Mouse (Mus musculus): ENCODE data around the gene Zcchc7. TPM values are rescaled to one million over a fixed set of nuclear protein-coding genes. Genes with fewer than 3 reads are reported as not detected.
A peak's percentile ranks its signal among the peaks of the same experiment; 100 is the strongest.

The Zcchc7 gene
- polyA plus RNA-seq, 1 experiment from 2014 or later: 37.8 TPM

GRCm38 (mm10) chr4:44970612-44971110 is 215.0 kb downstream of the Zcchc7 start:
- Histone ChIP-seq H3K9ac (no peak overlapping the region), H3K4me2 (replicated peaks) (no peak overlapping the region), H3K4me3 (no peak overlapping the region), H3K9me3 (no peaks in the 10 kb centered on the region), H3K36me3 (no peaks in the 10 kb centered on the region), H3K27me3 (no peaks in the 10 kb centered on the region), H3K4me1 (no peaks in the 10 kb centered on the region), H3K27ac (no peak overlapping the region)
- no peak for ATAC-seq (ENCODE audit: insufficient number of reproducible peaks, insufficient read depth, low FRiP score, low TSS enrichment)
- 17% methylated on average over 10 of the region's 10 CpGs for WGBS

GRCm38 (mm10) chr4:44973450-44973849 is 217.8 kb downstream of the Zcchc7 start:
- Histone ChIP-seq H3K4me3 (0 out of 2 replicates have a peak overlapping the region, but pooled peaks have one; percentile 4), H3K36me3 (no peaks in the 10 kb centered on the region), H3K4me1 (no peaks in the 10 kb centered on the region), H3K9ac (no peak overlapping the region), H3K27ac (no peak overlapping the region), H3K9me3 (no peaks in the 10 kb centered on the region), H3K4me2 (replicated peaks) (peak overlapping the region; percentile 27), H3K27me3 (no peaks in the 10 kb centered on the region)
- no peak for ATAC-seq (ENCODE audit: insufficient number of reproducible peaks, insufficient read depth, low FRiP score, low TSS enrichment)
- WGBS: 16% methylated on average over 9 of the region's 9 CpGs

- H3K4me1 ChIP-seq: no peaks in the 10 kb centered on the region
- ATAC-seq (ENCODE audit: insufficient number of reproducible peaks, insufficient read depth, low FRiP score, low TSS enrichment): no peak
- no peaks in the 10 kb centered on the region for H3K27me3 ChIP-seq
- H3K9me3 ChIP-seq: no peaks in the 10 kb centered on the region
- no peak overlapping the region for H3K27ac ChIP-seq
- no peaks in the 10 kb centered on the region for H3K36me3 ChIP-seq
- H3K4me2 ChIP-seq (replicated peaks): peak overlapping the region; percentile 27
- H3K9ac ChIP-seq: no peak overlapping the region
- WGBS: 54% methylated on average over 14 of the region's 14 CpGs
- H3K4me3 ChIP-seq: 0 out of 2 replicates have a peak overlapping the region, but pooled peaks have one; percentile 4
These were observed 218.2 kb downstream of the Zcchc7 start for GRCm38 (mm10) chr4:44973871-44974270.

GRCm38 (mm10) chr4:44974331-44974730 is 218.7 kb downstream of the Zcchc7 start:
- Histone ChIP-seq H3K4me3 (no peak overlapping the region), H3K9me3 (no peaks in the 10 kb centered on the region), H3K9ac (no peak overlapping the region), H3K4me2 (replicated peaks) (no peak overlapping the region), H3K27ac (no peak overlapping the region), H3K36me3 (no peaks in the 10 kb centered on the region), H3K27me3 (no peaks in the 10 kb centered on the region), H3K4me1 (no peaks in the 10 kb centered on the region)
- ATAC-seq (ENCODE audit: insufficient number of reproducible peaks, insufficient read depth, low FRiP score, low TSS enrichment): no peak
- WGBS: 77% methylated on average over 8 of the region's 8 CpGs

- 74% methylated on average over 6 of the region's 6 CpGs for WGBS
These were observed 220.4 kb downstream of the Zcchc7 start for GRCm38 (mm10) chr4:44976026-44976615.

DNA sequence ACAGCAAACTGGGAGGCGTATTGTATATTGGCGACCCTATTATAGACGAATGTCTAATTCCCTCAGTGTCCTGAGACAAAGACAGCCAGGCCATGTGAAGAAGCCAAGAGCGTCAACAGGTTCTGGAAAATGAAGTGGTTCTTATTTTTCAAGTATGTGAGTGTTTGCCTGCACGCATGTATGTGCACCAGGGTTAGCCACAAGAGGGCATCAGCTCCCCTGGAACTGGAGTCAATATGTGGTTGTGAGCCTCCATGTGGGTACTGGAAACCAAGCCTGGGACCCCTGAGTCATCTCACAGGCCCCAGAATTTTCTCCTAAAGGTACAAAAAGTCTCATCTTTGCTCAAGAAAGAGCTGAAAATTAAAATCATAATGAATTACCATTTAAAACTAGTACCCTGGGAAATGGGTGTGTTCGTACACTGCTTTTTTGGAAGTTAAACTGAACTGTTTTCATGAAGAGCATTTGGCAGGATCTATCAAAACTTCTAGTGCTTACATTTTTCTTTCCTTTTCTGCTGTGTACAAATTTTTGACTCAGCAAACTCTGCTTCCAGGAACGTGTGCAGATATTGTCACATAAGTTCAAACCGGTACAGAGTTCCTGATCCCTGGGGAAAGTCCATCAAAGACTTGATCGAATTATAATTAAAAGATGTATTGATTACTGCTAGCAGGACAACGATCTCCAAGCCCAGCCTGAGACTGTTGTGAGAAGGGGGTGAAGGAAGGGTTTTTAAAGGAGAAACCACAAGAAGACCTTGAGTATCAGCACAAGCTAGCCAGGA is 221.4 kb downstream of the Zcchc7 start:
- Histone ChIP-seq H3K27ac (no peak overlapping the region), H3K4me1 (peaks cover 7% of the 10 kb centered on the region; the same call in 1 of the 2 replicates), H3K36me3 (no peaks in the 10 kb centered on the region), H3K9me3 (no peaks in the 10 kb centered on the region), H3K27me3 (no peaks in the 10 kb centered on the region), H3K9ac (no peak overlapping the region), H3K4me2 (replicated peaks) (no peak overlapping the region), H3K4me3 (no peak overlapping the region)
- WGBS: 85% methylated on average over 10 of the region's 10 CpGs
- no peak for ATAC-seq (ENCODE audit: insufficient number of reproducible peaks, insufficient read depth, low FRiP score, low TSS enrichment)

More at GRCm38 (mm10) chr4:44976026-44976615, 220.4 kb downstream of the Zcchc7 start:
- no peak overlapping the region for H3K9ac ChIP-seq
- H3K27me3 ChIP-seq: no peaks in the 10 kb centered on the region
- H3K9me3 ChIP-seq: no peaks in the 10 kb centered on the region
- no peaks in the 10 kb centered on the region for H3K36me3 ChIP-seq
- no peak for ATAC-seq (ENCODE audit: insufficient number of reproducible peaks, insufficient read depth, low FRiP score, low TSS enrichment)
- H3K27ac ChIP-seq: no peak overlapping the region
- H3K4me1 ChIP-seq: peaks cover 3% of the 10 kb centered on the region; the same call in 1 of the 2 replicates
- no peak overlapping the region for H3K4me2 ChIP-seq (replicated peaks)
- no peak overlapping the region for H3K4me3 ChIP-seq

GRCm38 (mm10) chr4:44978175-44978574 is 222.5 kb downstream of the Zcchc7 start:
- Histone ChIP-seq H3K4me3 (no peak overlapping the region), H3K36me3 (no peaks in the 10 kb centered on the region), H3K27me3 (no peaks in the 10 kb centered on the region), H3K9me3 (no peaks in the 10 kb centered on the region), H3K4me1 (peaks cover 15% of the 10 kb centered on the region), H3K27ac (no peak overlapping the region), H3K4me2 (replicated peaks) (no peak overlapping the region), H3K9ac (no peak overlapping the region)
- 67% methylated on average over 5 of the region's 5 CpGs for WGBS
- no peak for ATAC-seq (ENCODE audit: insufficient number of reproducible peaks, insufficient read depth, low FRiP score, low TSS enrichment)

DNA sequence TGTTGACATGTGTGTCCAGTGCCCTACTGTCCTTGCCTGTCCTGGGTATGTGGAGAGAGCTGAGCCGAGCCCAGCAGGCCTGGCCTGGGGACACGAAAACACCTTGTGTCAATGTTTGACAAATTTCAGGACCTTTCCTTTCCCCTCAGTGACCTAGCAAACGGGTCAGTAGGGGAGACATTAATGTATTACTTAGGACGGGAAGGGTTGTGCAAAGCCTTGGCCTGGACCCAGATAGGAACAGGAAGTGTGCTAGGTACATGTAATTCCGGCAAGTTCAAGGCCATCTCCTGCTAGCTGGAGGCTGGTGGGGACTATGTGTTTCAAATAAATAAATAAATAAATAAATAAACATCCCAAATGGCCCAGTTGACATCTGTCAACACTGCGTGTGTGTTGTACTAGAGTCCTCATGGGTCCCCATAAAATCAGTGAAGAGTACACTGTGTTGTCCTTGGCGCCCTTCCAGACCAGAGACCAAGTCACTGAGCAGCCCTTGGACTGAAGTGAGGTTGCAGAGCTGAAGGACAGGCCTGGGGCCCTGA is 224.2 kb downstream of the Zcchc7 start:
- Histone ChIP-seq H3K27ac (no peak overlapping the region), H3K9me3 (no peaks in the 10 kb centered on the region)
- WGBS: 69% methylated on average over 7 of the region's 7 CpGs

GRCm38 (mm10) chr4:44981280-44981973 is 225.8 kb downstream of the Zcchc7 start, which contains the start of gene Grhpr:
Grhpr (plus strand) TSS chr4:44981395.
- peak; percentile 88 for ATAC-seq (ENCODE audit: insufficient number of reproducible peaks, insufficient read depth, low FRiP score, low TSS enrichment)
- Histone ChIP-seq H3K9ac (peak within 1 kb of the TSS; percentile 83), H3K36me3 (no peaks in the 10 kb centered on the region), H3K4me1 (peaks cover 23% of the 10 kb centered on the region), H3K27ac (peak within 1 kb of the TSS; percentile 79), H3K4me3 (peak within 1 kb of the TSS; percentile 74), H3K4me2 (replicated peaks) (peak within 1 kb of the TSS; percentile 95), H3K9me3 (no peaks in the 10 kb centered on the region), H3K27me3 (no peaks in the 10 kb centered on the region)
- WGBS: under 1% methylated on average over 40 of the region's 40 CpGs

More for the DNA sequence above, 224.2 kb downstream of the Zcchc7 start:
- Histone ChIP-seq H3K4me2 (replicated peaks) (no peak overlapping the region), H3K9ac (no peak overlapping the region), H3K27me3 (no peaks in the 10 kb centered on the region), H3K4me3 (no peak overlapping the region), H3K4me1 (peaks cover 23% of the 10 kb centered on the region), H3K36me3 (no peaks in the 10 kb centered on the region)
- no peak for ATAC-seq (ENCODE audit: insufficient number of reproducible peaks, insufficient read depth, low FRiP score, low TSS enrichment)

All from embryonic facial prominence, embryonic 12.5 days (tissue).